Mouse (Mus musculus): ENCODE measurements around the gene Zfp809. TPM values are rescaled to one million over a fixed set of nuclear protein-coding genes. Genes with fewer than 3 reads are reported as not detected.

Gene Zfp809
- polyA plus RNA-seq, 1 experiment from 2014 or later: 33.5 TPM

GRCm38 (mm10) chr9:22229386-22230026, 4.0 kb downstream of the Zfp809 start:
- no peak for ATAC-seq (ENCODE audit: insufficient read depth, low FRiP score, low read depth)
- no peak overlapping the region for H3K9ac ChIP-seq
- H3K4me3 ChIP-seq (replicated peaks): no peak overlapping the region
- no peaks in the 10 kb centered on the region for H3K9me3 ChIP-seq
- WGBS: 73% methylated on average over 7 of the region's 7 CpGs
- H3K27ac ChIP-seq: no peak overlapping the region
- no peak overlapping the region for H3K4me2 ChIP-seq
- H3K27me3 ChIP-seq (replicated peaks): no peaks in the 10 kb centered on the region
- H3K4me1 ChIP-seq: no peaks in the 10 kb centered on the region
- peaks cover 3% of the 10 kb centered on the region; the same call in 1 of the 2 replicates for H3K36me3 ChIP-seq

GRCm38 (mm10) chr9:22230061-22230460, 4.5 kb downstream of the Zfp809 start:
- Histone ChIP-seq H3K9me3 (no peaks in the 10 kb centered on the region), H3K4me2 (no peak overlapping the region), H3K4me3 (replicated peaks) (no peak overlapping the region), H3K27me3 (replicated peaks) (no peaks in the 10 kb centered on the region), H3K36me3 (peaks cover 6% of the 10 kb centered on the region; the same call in 1 of the 2 replicates), H3K9ac (no peak overlapping the region), H3K27ac (no peak overlapping the region), H3K4me1 (no peaks in the 10 kb centered on the region)
- ATAC-seq (ENCODE audit: insufficient read depth, low FRiP score, low read depth): no peak
- 67% methylated on average over 3 of the region's 3 CpGs for WGBS

- Histone ChIP-seq H3K36me3 (peaks cover 10% of the 10 kb centered on the region; the same call in 1 of the 2 replicates), H3K27me3 (replicated peaks) (no peaks in the 10 kb centered on the region), H3K9ac (no peak overlapping the region), H3K9me3 (no peaks in the 10 kb centered on the region), H3K4me1 (no peaks in the 10 kb centered on the region), H3K27ac (no peak overlapping the region), H3K4me3 (replicated peaks) (no peak overlapping the region), H3K4me2 (no peak overlapping the region)
- ATAC-seq (ENCODE audit: insufficient read depth, low FRiP score, low read depth): no peak
Observed at GRCm38 (mm10) chr9:22230556-22230955, 5.0 kb downstream of the Zfp809 start.

GRCm38 (mm10) chr9:22240001-22240400, 14.5 kb downstream of the Zfp809 start:
- no peak for ATAC-seq (ENCODE audit: insufficient read depth, low FRiP score, low read depth)
- H3K4me2 ChIP-seq: no peak overlapping the region
- no peak overlapping the region for H3K4me3 ChIP-seq (replicated peaks)
- no peak overlapping the region for H3K9ac ChIP-seq
- no peaks in the 10 kb centered on the region for H3K4me1 ChIP-seq
- 93% methylated on average over 4 of the region's 4 CpGs for WGBS
- peaks cover 69% of the 10 kb centered on the region for H3K36me3 ChIP-seq
- no peaks in the 10 kb centered on the region for H3K27me3 ChIP-seq (replicated peaks)
- no peaks in the 10 kb centered on the region for H3K9me3 ChIP-seq
- no peak overlapping the region for H3K27ac ChIP-seq

- H3K9me3 ChIP-seq: no peaks in the 10 kb centered on the region
- H3K9ac ChIP-seq: no peak overlapping the region
- H3K4me3 ChIP-seq (replicated peaks): no peak overlapping the region
- no peaks in the 10 kb centered on the region for H3K27me3 ChIP-seq (replicated peaks)
- no peak overlapping the region for H3K27ac ChIP-seq
- no peak overlapping the region for H3K4me2 ChIP-seq
- H3K36me3 ChIP-seq: peaks cover 50% of the 10 kb centered on the region
- 90% methylated on average over 2 of the region's 2 CpGs for WGBS
- H3K4me1 ChIP-seq: no peaks in the 10 kb centered on the region
- no peak for ATAC-seq (ENCODE audit: insufficient read depth, low FRiP score, low read depth)
Observed at GRCm38 (mm10) chr9:22244242-22244641, 18.7 kb downstream of the Zfp809 start.

- ATAC-seq (ENCODE audit: insufficient read depth, low FRiP score, low read depth): no peak
- Histone ChIP-seq H3K4me1 (no peaks in the 10 kb centered on the region), H3K27me3 (replicated peaks) (no peaks in the 10 kb centered on the region), H3K9me3 (no peaks in the 10 kb centered on the region; the same call in 1 of the 2 replicates), H3K36me3 (peaks cover 32% of the 10 kb centered on the region), H3K4me2 (no peak overlapping the region), H3K27ac (no peak overlapping the region), H3K4me3 (replicated peaks) (no peak overlapping the region), H3K9ac (no peak overlapping the region)
- WGBS: 86% methylated on average over 4 of the region's 4 CpGs
Observed at GRCm38 (mm10) chr9:22256579-22256978, 31.1 kb downstream of the Zfp809 start.

GRCm38 (mm10) chr9:22258784-22259183, 33.3 kb downstream of the Zfp809 start:
- ATAC-seq (ENCODE audit: insufficient read depth, low FRiP score, low read depth): no peak
- WGBS: 80% methylated on average over 8 of the region's 8 CpGs
- Histone ChIP-seq H3K4me2 (peak overlapping the region; percentile 83), H3K9ac (0 out of 2 replicates have a peak overlapping the region, but pooled peaks have one; percentile 63), H3K4me1 (no peaks in the 10 kb centered on the region), H3K27me3 (replicated peaks) (no peaks in the 10 kb centered on the region), H3K27ac (no peak overlapping the region), H3K4me3 (replicated peaks) (peak overlapping the region; percentile 65), H3K36me3 (peaks cover 22% of the 10 kb centered on the region), H3K9me3 (no peaks in the 10 kb centered on the region; the same call in 1 of the 2 replicates)

GRCm38 (mm10) chr9:22259184-22260091, 33.9 kb downstream of the Zfp809 start, which contains the start of gene Zfp599:
TSS of gene Zfp599 (minus strand) at chr9:22259895.
- peak within 1 kb of the TSS; percentile 65 for H3K4me3 ChIP-seq (replicated peaks)
- no peak within 1 kb of the TSS for H3K27ac ChIP-seq
- ATAC-seq (ENCODE audit: insufficient read depth, low FRiP score, low read depth): peak; percentile 97
- H3K36me3 ChIP-seq: peaks cover 17% of the 10 kb centered on the region
- H3K4me2 ChIP-seq: peak within 1 kb of the TSS; percentile 83
- no peaks in the 10 kb centered on the region for H3K4me1 ChIP-seq
- peak within 1 kb of the TSS; percentile 63 for H3K9ac ChIP-seq
- WGBS: under 1% methylated on average over 35 of the region's 35 CpGs
- H3K9me3 ChIP-seq: no peaks in the 10 kb centered on the region; the same call in 1 of the 2 replicates
- no peaks in the 10 kb centered on the region for H3K27me3 ChIP-seq (replicated peaks)

GRCm38 (mm10) chr9:22260092-22260422, 34.5 kb downstream of the Zfp809 start:
- no peaks in the 10 kb centered on the region; the same call in 1 of the 2 replicates for H3K9me3 ChIP-seq

GRCm38 (mm10) chr9:22261594-22261993, 36.1 kb downstream of the Zfp809 start:
- Histone ChIP-seq H3K9me3 (no peaks in the 10 kb centered on the region), H3K4me2 (no peak overlapping the region), H3K36me3 (0 out of 2 replicates have a peak, but pooled peaks cover 6% of the 10 kb centered on the region), H3K4me1 (no peaks in the 10 kb centered on the region), H3K27ac (no peak overlapping the region), H3K27me3 (replicated peaks) (no peaks in the 10 kb centered on the region), H3K9ac (no peak overlapping the region), H3K4me3 (replicated peaks) (no peak overlapping the region)
- no peak for ATAC-seq (ENCODE audit: insufficient read depth, low FRiP score, low read depth)
- WGBS: 65% methylated on average over 1 of the region's 1 CpGs

More at GRCm38 (mm10) chr9:22260092-22260422, 34.5 kb downstream of the Zfp809 start:
- WGBS: 22% methylated on average over 3 of the region's 3 CpGs
- H3K27me3 ChIP-seq (replicated peaks): no peaks in the 10 kb centered on the region
- H3K27ac ChIP-seq: no peak overlapping the region
- peak overlapping the region; percentile 65 for H3K4me3 ChIP-seq (replicated peaks)
- no peak for ATAC-seq (ENCODE audit: insufficient read depth, low FRiP score, low read depth)
- H3K9ac ChIP-seq: peak overlapping the region; percentile 63; the same call in 1 of the 2 replicates
- H3K4me2 ChIP-seq: peak overlapping the region; percentile 83
- no peaks in the 10 kb centered on the region for H3K4me1 ChIP-seq
- peaks cover 17% of the 10 kb centered on the region for H3K36me3 ChIP-seq

- no peaks in the 10 kb centered on the region for H3K36me3 ChIP-seq
- H3K4me2 ChIP-seq: no peak overlapping the region
- no peak for ATAC-seq (ENCODE audit: insufficient read depth, low FRiP score, low read depth)
- no peak overlapping the region for H3K27ac ChIP-seq
- no peaks in the 10 kb centered on the region for H3K4me1 ChIP-seq
- 90% methylated on average over 10 of the region's 10 CpGs for WGBS
- no peaks in the 10 kb centered on the region for H3K9me3 ChIP-seq
- no peak overlapping the region for H3K4me3 ChIP-seq (replicated peaks)
- no peaks in the 10 kb centered on the region for H3K27me3 ChIP-seq (replicated peaks)
- no peak overlapping the region for H3K9ac ChIP-seq
Observed at GRCm38 (mm10) chr9:22262611-22263010, 37.1 kb downstream of the Zfp809 start.

GRCm38 (mm10) chr9:22268886-22269285, 43.4 kb downstream of the Zfp809 start:
- Histone ChIP-seq H3K4me2 (no peak overlapping the region), H3K27me3 (replicated peaks) (no peaks in the 10 kb centered on the region), H3K4me1 (no peaks in the 10 kb centered on the region), H3K27ac (no peak overlapping the region), H3K36me3 (no peaks in the 10 kb centered on the region), H3K9ac (no peak overlapping the region), H3K4me3 (replicated peaks) (no peak overlapping the region), H3K9me3 (no peaks in the 10 kb centered on the region)
- ATAC-seq (ENCODE audit: insufficient read depth, low FRiP score, low read depth): no peak
- 74% methylated on average over 1 of the region's 1 CpGs for WGBS
